Mouse (Mus musculus): ENCODE measurements around the gene Cdh10.

The Cdh10 gene

GRCm38 (mm10) chr15:18818185-18818973 is at the start of gene Cdh10:
Cdh10 (plus strand) TSS chr15:18818947.
- DNase-seq (ENCODE audit: low spot score), result peak; percentile 10

GRCm38 (mm10) chr15:18809148-18809827 is 9.5 kb upstream of the Cdh10 start:
- no peak for DNase-seq (ENCODE audit: low spot score)

GRCm38 (mm10) chr15:18817707-18818106 is 1.0 kb upstream of the Cdh10 start:
- no peak for DNase-seq (ENCODE audit: low spot score)

- no peak for DNase-seq (ENCODE audit: low spot score)
Measured at GRCm38 (mm10) chr15:18820226-18820625, 1.5 kb downstream of the Cdh10 start.

GRCm38 (mm10) chr15:18821114-18821756 is 2.5 kb downstream of the Cdh10 start:
- peak; percentile 46 for DNase-seq (ENCODE audit: low spot score)

GRCm38 (mm10) chr15:18823420-18823819 is 4.7 kb downstream of the Cdh10 start:
- no peak for DNase-seq (ENCODE audit: low spot score)

GRCm38 (mm10) chr15:18832263-18832662 is 13.5 kb downstream of the Cdh10 start:
- DNase-seq (ENCODE audit: low spot score), result peak; percentile 3

- DNase-seq (ENCODE audit: low spot score), result no peak
Measured at GRCm38 (mm10) chr15:18841769-18842168, 23.0 kb downstream of the Cdh10 start.

GRCm38 (mm10) chr15:18844807-18845206 is 26.1 kb downstream of the Cdh10 start:
- no peak for DNase-seq (ENCODE audit: low spot score)

GRCm38 (mm10) chr15:18850497-18850896 is 31.8 kb downstream of the Cdh10 start:
- DNase-seq (ENCODE audit: low spot score), result no peak

- DNase-seq (ENCODE audit: low spot score), result no peak
Measured at GRCm38 (mm10) chr15:18858135-18858534, 39.4 kb downstream of the Cdh10 start.

GRCm38 (mm10) chr15:18869871-18870270 is 51.1 kb downstream of the Cdh10 start:
- no peak for DNase-seq (ENCODE audit: low spot score)

- no peak for DNase-seq (ENCODE audit: low spot score)
Measured at GRCm38 (mm10) chr15:18881467-18881866, 62.7 kb downstream of the Cdh10 start.

GRCm38 (mm10) chr15:18886673-18887072 is 67.9 kb downstream of the Cdh10 start:
- DNase-seq (ENCODE audit: low spot score), result no peak

GRCm38 (mm10) chr15:18888912-18889311 is 70.2 kb downstream of the Cdh10 start:
- no peak for DNase-seq (ENCODE audit: low spot score)

- no peak for DNase-seq (ENCODE audit: low spot score)
Measured at GRCm38 (mm10) chr15:18890358-18890757, 71.6 kb downstream of the Cdh10 start.

GRCm38 (mm10) chr15:18900776-18901175 is 82.0 kb downstream of the Cdh10 start:
- no peak for DNase-seq (ENCODE audit: low spot score)

- DNase-seq (ENCODE audit: low spot score), result no peak
Measured at GRCm38 (mm10) chr15:18904131-18904530, 85.4 kb downstream of the Cdh10 start.

- no peak for DNase-seq (ENCODE audit: low spot score)
Measured at GRCm38 (mm10) chr15:18910612-18911011, 91.9 kb downstream of the Cdh10 start.

GRCm38 (mm10) chr15:18925392-18926117 is 106.8 kb downstream of the Cdh10 start:
- no peak for DNase-seq (ENCODE audit: low spot score)

- no peak for DNase-seq (ENCODE audit: low spot score)
Measured at GRCm38 (mm10) chr15:18926964-18927363, 108.2 kb downstream of the Cdh10 start.

- no peak for DNase-seq (ENCODE audit: low spot score)
Measured at GRCm38 (mm10) chr15:18952266-18952665, 133.5 kb downstream of the Cdh10 start.
